Mouse (Mus musculus) cortical plate, adult 2 months (tissue): ENCODE measurements around the gene Cacng6.

Experiments used
- CTCF ChIP-seq: fragments of 200-500 bp; IDR thresholded peaks from 2 replicates; pipeline ENCODE4 v1.5.1; 2011; ENCODE audit warnings: mild to moderate bottlenecking, control low read depth, low read length; ENCODE audit not compliant: insufficient read depth; ENCODE audit errors: extremely low read depth
- POLR2A ChIP-seq: fragments of 200-500 bp; IDR thresholded peaks from 2 replicates; pipeline ENCODE4 v1.6.1; 2011; ENCODE audit warnings: mild to moderate bottlenecking, low read length, control low read depth; ENCODE audit not compliant: insufficient read depth; ENCODE audit errors: extremely low read depth

DNA sequence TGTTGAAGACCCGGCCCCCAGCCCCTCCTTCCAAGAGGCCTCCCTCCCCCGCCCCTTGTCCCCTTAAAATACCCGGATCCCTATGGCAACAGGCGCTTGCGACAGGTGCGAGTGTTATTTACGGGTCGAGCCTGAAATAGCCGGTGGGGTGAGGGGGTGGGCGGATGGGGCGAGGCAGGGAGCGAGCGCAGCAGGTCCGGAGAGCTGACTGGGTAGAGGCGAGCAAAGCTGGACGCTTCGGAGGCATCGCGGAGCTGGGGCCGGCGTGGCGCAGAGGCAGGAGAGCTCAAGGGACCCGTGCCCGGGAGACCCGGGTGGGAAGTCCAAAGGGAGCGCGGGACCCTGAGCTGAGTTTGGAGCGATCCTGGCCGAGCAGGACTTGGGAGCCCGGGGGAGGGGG, 565 bp upstream of the Cacng6 start:
- TF ChIP-seq POLR2A (no peak), CTCF (no peak)
